Mouse (Mus musculus) hindbrain, embryonic 10.5 days (tissue): Measurements from ENCODE around the gene AK157302. TPM values are rescaled to one million over a fixed set of nuclear protein-coding genes. Genes with fewer than 3 reads are reported as not detected.
"Not testable (repeated sequence)": the region's sequence is repeated elsewhere in the genome, so short reads cannot be mapped to it uniquely, and the experiment has no call there.

Experiments used
- DNase-seq: peaks from one replicate; pipeline ENCODE4 v3.0.0-alpha.2; 2017; ENCODE audit warnings: low spot score
- H3K27ac ChIP-seq: fragments of 300-500 bp; sonication (generic); 2 replicates; pipeline ENCODE4 v1.5.1; 2016; ENCODE audit warnings: mild to moderate bottlenecking, moderate library complexity
- H3K27me3 ChIP-seq: fragments of 300-500 bp; sonication (generic); 2 replicates; pipeline ENCODE4 v1.6.1; 2016; ENCODE audit warnings: mild to moderate bottlenecking; ENCODE audit not compliant: poor library complexity, insufficient read depth, severe bottlenecking
- H3K36me3 ChIP-seq: fragments of 300-500 bp; sonication (generic); 2 replicates; pipeline ENCODE4 v1.6.1; 2016; ENCODE audit warnings: mild to moderate bottlenecking, moderate library complexity
- H3K4me1 ChIP-seq: fragments of 300-500 bp; sonication (generic); replicated peaks from 2 replicates; pipeline ENCODE4 v1.6.1; 2016; ENCODE audit warnings: mild to moderate bottlenecking
- H3K4me3 ChIP-seq: fragments of 300-500 bp; sonication (generic); 2 replicates; pipeline ENCODE4 v1.5.1; 2016; ENCODE audit warnings: mild to moderate bottlenecking, moderate library complexity
- H3K9me3 ChIP-seq: fragments of 300-500 bp; sonication (generic); 2 replicates; pipeline ENCODE4 v1.6.1; 2016; ENCODE audit warnings: mild to moderate bottlenecking, moderate library complexity
- WGBS: fragments of 180-500 bp; shearing (Covaris S2); methylation state at CpG from one replicate; pipeline ENCODE4 v1.1.7; 2016; 5-methylcytosine and 5-hydroxymethylcytosine counted together
- microRNA counts: library from miRNA; unstranded; fragments of <30 nt; microRNA quantifications from one replicate; lab custom pipeline; 2017
- polyA plus RNA-seq: library from polyadenylated mRNA; unstranded; fragments of >200 nt; fragmentation: Nextera tagmentation; extraction: Ambion mirVana; gene quantifications from 2 replicates; pipeline ENCODE4 v1.2.1, GENCODE M21; 2016

The AK157302 gene
- polyA plus RNA-seq, 1 experiment from 2014 or later: 0.39 TPM

DNA sequence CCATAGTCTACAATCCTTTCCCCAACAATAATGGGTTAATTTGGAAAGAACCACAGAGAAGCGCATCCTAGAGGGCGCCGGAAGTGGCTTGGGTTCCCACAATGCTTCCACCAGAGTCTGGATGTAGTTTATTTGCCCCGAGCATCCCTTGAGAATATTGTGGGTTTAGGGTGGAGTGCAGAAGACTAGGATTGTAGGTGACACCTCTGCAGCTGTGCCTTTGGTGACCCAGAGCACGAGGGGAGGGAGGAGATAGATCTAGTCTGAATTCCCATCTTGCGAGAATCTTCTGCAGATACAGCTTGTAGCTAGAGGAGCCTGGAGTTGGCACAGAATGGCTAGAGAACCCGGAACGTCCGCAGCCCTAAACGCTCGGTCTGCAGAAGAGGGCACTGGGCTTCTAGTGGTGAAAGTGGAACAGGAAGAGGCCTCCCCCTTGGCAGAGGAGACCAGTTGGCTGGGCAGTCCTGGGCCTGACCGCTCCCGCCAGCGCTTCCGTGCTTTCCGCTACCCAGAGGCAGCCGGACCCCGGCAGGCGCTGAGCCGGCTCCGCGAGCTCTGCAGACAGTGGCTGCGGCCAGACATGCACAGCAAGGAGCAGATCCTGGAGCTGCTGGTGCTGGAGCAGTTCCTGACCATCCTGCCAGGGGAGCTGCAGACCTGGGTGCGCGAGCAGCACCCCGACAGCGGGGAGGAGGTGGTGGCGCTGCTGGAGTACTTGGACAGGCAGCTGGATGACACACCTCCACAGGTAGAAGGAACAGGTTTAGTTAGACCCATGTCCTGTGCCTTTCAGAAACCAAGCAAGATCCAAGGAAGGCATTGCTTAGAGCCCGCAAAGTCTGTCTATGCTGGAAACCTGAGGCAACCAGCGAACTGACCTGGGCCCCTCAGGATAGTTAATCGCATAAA lies 16.0 kb upstream of the AK157302 start, which contains the start of the genes Zkscan4 and Gm10065:
Gene Zkscan4, plus strand, starts transcription at position 149 of the 912 bp plus-strand sequence.
Gene Gm10065, minus strand, starts transcription at position 683 of the 912 bp plus-strand sequence.
- peak within 1 kb of the TSS; percentile 67 for H3K4me3 ChIP-seq
- WGBS: 3% methylated on average over 31 of the region's 31 CpGs
- peak within 1 kb of the TSS; percentile 86 for H3K27ac ChIP-seq
- H3K36me3 ChIP-seq, H3K9me3 ChIP-seq, H3K27me3 ChIP-seq: not testable (repeated sequence)
- peak; percentile 81 for DNase-seq
- peaks cover 16% of the 10 kb centered on the region for H3K4me1 ChIP-seq

DNA sequence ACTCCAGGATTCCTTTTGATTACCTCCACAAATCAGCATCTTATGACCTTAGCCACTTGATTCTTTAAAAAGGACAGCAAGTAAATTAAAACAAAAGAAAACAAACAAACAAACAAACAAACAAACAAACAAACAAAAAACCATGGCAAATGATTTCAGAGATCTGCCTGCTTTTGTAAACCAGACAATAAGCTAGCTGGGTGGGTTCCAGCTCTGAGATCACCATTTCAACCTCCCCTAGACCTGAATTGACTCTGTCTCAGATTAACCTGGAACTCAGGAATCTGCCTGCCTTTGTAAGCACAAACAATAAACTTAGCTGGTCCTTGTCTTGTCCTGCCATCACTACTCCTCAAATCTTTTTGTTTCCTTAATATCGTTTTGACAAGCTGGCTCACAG lies 8.1 kb upstream of the AK157302 start:
- no peak for DNase-seq
- Histone ChIP-seq H3K4me1 (no peaks in the 10 kb centered on the region), H3K9me3 (peaks cover 6% of the 10 kb centered on the region; the same call in 1 of the 2 replicates), H3K36me3 (peaks cover 19% of the 10 kb centered on the region), H3K27ac (no peak overlapping the region), H3K27me3 (no peaks in the 10 kb centered on the region), H3K4me3 (no peak overlapping the region)
- WGBS: 91% methylated on average over 1 of the region's 1 CpGs

DNA sequence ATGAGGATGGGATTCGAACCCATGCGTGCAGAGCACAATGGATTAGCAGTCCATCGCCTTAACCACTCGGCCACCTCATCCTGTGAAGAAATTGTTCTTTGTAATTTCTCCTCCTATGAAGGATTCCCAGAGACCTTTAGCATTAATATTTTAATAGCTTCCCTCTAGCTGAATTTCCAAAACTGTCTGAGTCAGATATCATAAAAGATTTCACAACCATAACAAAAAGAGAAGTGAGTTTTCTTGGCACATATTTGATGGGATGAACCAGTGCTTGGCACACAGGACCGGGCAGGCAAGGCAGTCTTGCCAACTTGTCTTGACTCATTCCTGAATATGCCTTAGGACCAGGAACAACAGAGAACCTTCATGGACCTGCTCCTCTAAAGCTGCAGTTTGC lies 2.2 kb upstream of the AK157302 start:
- Histone ChIP-seq H3K4me3 (no peak overlapping the region), H3K36me3 (no peaks in the 10 kb centered on the region), H3K4me1 (no peaks in the 10 kb centered on the region), H3K27ac (no peak overlapping the region), H3K27me3 (no peaks in the 10 kb centered on the region), H3K9me3 (no peaks in the 10 kb centered on the region)
- WGBS: 94% methylated on average over 5 of the region's 5 CpGs
- DNase-seq: no peak

DNA sequence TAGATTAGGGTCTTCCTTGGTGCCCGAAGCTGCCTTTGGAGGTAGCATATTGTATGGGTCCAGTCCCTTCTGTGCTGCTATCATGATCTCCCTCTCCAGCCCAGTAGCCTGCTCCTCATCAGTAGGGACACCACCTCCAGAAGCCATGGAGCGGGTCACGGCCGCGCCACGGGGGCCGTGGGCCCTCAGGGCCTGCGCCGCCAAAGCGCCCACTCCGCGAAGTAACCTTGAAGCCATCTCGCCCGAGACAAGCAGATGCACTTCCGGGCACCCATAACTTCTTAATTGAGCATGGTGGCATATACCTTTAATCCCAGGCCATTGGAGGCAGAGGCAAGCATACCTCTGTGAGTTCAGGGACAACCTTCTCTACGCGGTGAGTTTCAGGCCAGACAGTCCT lies 6.2 kb downstream of the AK157302 start, which contains the start of gene Gm11273:
Gene Gm11273, minus strand, starts transcription at position 237 of the 400 bp plus-strand sequence.
- H3K4me1 ChIP-seq, H3K36me3 ChIP-seq, DNase-seq, H3K9me3 ChIP-seq, H3K4me3 ChIP-seq, H3K27me3 ChIP-seq, H3K27ac ChIP-seq: not testable (repeated sequence)
- WGBS: 94% methylated on average over 17 of the region's 17 CpGs

DNA sequence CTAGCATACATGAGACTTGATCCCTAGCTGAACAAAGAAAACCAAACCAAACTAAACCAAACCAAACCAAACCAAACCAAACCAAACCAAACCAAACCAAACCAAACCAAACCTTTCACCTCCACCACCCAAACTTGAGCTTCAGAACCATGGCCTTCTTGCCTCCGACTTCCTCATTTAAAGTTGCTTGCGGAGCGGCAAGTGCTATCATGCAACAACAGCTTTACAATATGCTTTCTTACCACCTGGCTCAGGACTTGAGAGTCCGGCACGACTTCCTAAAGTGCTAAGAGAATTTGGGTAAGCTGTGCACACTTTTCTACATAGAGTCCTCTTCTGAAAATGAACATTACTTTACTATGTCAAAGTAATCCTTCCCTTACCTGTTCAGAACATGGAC lies 7.3 kb downstream of the AK157302 start:
- H3K27ac ChIP-seq: no peak overlapping the region
- no peak overlapping the region for H3K4me3 ChIP-seq
- H3K4me1 ChIP-seq: peaks cover 4% of the 10 kb centered on the region; the same call in 1 of the 2 replicates
- H3K36me3 ChIP-seq: no peaks in the 10 kb centered on the region
- no peak for DNase-seq
- no peaks in the 10 kb centered on the region for H3K9me3 ChIP-seq
- 85% methylated on average over 5 of the region's 5 CpGs for WGBS
- H3K27me3 ChIP-seq: no peaks in the 10 kb centered on the region

DNA sequence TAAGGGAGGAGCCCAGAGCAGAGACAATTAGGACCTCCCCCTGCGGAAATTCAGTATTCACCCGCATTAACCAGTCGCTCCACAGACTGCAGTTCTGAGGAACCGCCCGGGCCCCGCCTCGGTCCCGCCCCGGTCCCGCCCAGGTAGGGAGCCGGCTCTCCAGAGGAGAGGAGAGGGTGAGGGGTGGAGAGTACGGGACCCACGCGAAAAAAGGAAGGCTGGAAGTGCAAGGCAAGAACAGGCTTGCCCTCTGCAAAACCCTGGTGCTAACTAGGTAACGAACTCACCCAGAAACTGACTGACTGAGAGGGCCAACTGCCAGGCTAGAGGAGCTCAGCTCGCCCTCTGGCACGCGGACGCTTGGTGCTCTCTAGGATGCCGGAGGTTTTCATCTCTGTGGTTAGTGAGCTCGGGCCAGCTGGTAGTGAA lies 11.2 kb downstream of the AK157302 start:
- H3K36me3 ChIP-seq: no peaks in the 10 kb centered on the region
- H3K4me3 ChIP-seq: peak overlapping the region; percentile 72
- no peaks in the 10 kb centered on the region for H3K27me3 ChIP-seq
- peak overlapping the region; percentile 93 for H3K27ac ChIP-seq
- DNase-seq: peak; percentile 87
- no peaks in the 10 kb centered on the region for H3K9me3 ChIP-seq
- WGBS: under 1% methylated on average over 21 of the region's 21 CpGs
- peaks cover 4% of the 10 kb centered on the region; the same call in 1 of the 2 replicates for H3K4me1 ChIP-seq

DNA sequence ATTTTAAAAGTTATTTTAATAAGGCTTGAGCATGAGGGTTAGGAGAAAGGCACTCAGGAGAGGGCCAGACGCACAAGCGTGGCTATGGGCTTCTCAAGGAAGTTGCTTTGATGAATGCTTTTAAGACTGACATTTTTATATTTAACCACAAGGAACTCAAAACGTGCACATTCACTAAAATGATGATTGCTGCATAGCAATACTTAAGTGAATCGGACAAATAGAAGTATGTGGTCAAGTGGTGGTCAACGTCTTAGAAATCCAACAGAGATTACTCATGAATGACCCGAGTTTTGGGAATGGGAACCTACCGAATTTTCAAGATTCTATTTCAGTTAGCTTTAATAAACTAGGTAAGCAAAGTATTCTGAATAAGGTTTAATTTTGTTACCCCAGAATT lies 35.1 kb downstream of the AK157302 start:
- WGBS: 58% methylated on average over 7 of the region's 7 CpGs

DNA sequence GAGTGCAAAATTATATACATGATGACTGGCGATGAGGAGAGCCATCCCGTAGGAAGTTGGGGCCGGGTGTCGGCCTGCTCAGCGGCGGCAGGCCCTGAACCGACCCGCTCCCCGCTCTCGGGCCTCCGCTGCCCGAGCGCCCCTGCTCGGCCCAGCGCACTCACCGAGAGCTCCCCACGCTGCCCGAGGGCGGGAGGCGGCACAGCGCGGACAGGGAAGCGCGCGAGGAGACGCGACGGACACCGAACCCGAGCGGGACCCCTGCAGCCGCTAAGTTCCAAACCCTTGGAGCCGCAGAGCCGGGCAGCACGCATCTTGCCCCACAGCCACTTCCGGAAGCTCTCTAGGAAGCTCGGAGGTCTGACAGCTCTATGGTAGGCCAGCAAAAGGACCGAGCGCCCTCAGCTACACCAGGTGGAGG lies 35.8 kb downstream of the AK157302 start, which contains the start of gene Zkscan8:
Gene Zkscan8, minus strand, starts transcription at position 340 of the 421 bp plus-strand sequence.
- DNase-seq: peak; percentile 92
- under 1% methylated on average over 39 of the region's 39 CpGs for WGBS
- Histone ChIP-seq H3K27me3 (no peaks in the 10 kb centered on the region), H3K9me3 (no peaks in the 10 kb centered on the region), H3K36me3 (peaks cover 12% of the 10 kb centered on the region), H3K4me3 (peak within 1 kb of the TSS; percentile 88), H3K4me1 (peaks cover 9% of the 10 kb centered on the region), H3K27ac (peak within 1 kb of the TSS; percentile 100)

More for the DNA sequence above, 35.1 kb downstream of the AK157302 start:
- Histone ChIP-seq H3K36me3 (peaks cover 18% of the 10 kb centered on the region), H3K27ac (no peak overlapping the region; the same call in 1 of the 2 replicates), H3K27me3 (no peaks in the 10 kb centered on the region), H3K4me1 (peaks cover 9% of the 10 kb centered on the region), H3K9me3 (no peaks in the 10 kb centered on the region), H3K4me3 (peak overlapping the region; percentile 88)
- DNase-seq: no peak

DNA sequence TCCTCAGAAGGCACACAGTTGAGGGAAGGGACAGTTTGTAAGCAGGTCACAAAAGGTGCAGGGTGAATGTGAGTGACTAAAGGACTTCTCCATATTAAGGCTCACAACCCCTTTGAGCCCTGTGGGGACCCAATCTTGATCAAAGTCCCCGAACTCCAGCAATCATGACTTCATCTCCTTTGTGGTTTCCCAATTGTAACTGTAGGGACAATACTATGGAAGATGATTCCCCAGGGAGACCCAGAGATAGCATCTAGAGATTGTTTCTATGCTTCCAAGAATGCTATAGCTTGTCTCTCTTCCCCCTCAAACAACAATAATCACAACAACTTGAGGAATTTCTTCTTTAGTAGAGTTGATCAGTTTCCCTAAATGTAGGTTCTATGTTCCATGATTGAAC lies 47.7 kb downstream of the AK157302 start, which contains the start of gene Olfr1366:
Gene Olfr1366, minus strand, starts transcription at position 101 of the 400 bp plus-strand sequence.
- Histone ChIP-seq H3K27me3 (no peaks in the 10 kb centered on the region), H3K9me3 (no peaks in the 10 kb centered on the region), H3K4me3 (no peak within 1 kb of the TSS), H3K36me3 (no peaks in the 10 kb centered on the region), H3K4me1 (no peaks in the 10 kb centered on the region), H3K27ac (no peak within 1 kb of the TSS)
- WGBS: 73% methylated on average over 1 of the region's 1 CpGs
- DNase-seq: no peak

MicroRNAs within 50 kb of the gene (microRNA counts, 519-probe panel; counts per million panel counts)
- 1,778 counts per million, percentile 78 among the panel's probes with 10 or more counts for microRNA mmu-miR-1896 (lab: Ali Mortazavi, UCI)

Other genes with a start within 250 kb of the AK157302 start
- not detected in 2 replicates for gene Gpx5, start 202.5 kb upstream of the AK157302 start, polyA plus RNA-seq
- 0.12 TPM in 1 of 2 replicates, not detected in the other for gene Gpx6, start 183.1 kb upstream of the AK157302 start, polyA plus RNA-seq
- not detected in 2 replicates for gene Olfr1367, start 148.3 kb upstream of the AK157302 start, polyA plus RNA-seq
- 16.9 and 20.2 TPM in 2 replicates for gene Zscan12, start 132.4 kb upstream of the AK157302 start, polyA plus RNA-seq
- gene Zkscan3, start 92.5 kb upstream of the AK157302 start, polyA plus RNA-seq: 76.8 and 87.6 TPM in 2 replicates
- 4.3 and 5.5 TPM in 2 replicates for gene Pgbd1, start 54.2 kb upstream of the AK157302 start, polyA plus RNA-seq
- 20.6 and 23.6 TPM in 2 replicates for gene Zscan26, start 41.5 kb upstream of the AK157302 start, polyA plus RNA-seq
- gene Nkapl, start 26.7 kb upstream of the AK157302 start, polyA plus RNA-seq: 2.0 and 2.5 TPM in 2 replicates
- 4.2 and 4.4 TPM in 2 replicates for gene Zkscan4, start 16.3 kb upstream of the AK157302 start, polyA plus RNA-seq
- gene Gm10065, start 15.8 kb upstream of the AK157302 start, polyA plus RNA-seq: 1.7 TPM in 1 of 2 replicates, not detected in the other
- gene Gm11273, start 6.2 kb downstream of the AK157302 start, polyA plus RNA-seq: 5.3 and 6.4 TPM in 2 replicates
- 5.0 and 6.7 TPM in 2 replicates for gene Zkscan8, start 35.9 kb downstream of the AK157302 start, polyA plus RNA-seq
- 0.29 TPM in 1 of 2 replicates, not detected in the other for gene Olfr1366, start 47.6 kb downstream of the AK157302 start, polyA plus RNA-seq
- gene Olfr1535, start 64.7 kb downstream of the AK157302 start, polyA plus RNA-seq: not detected in 2 replicates
- gene Olfr1364, start 86.5 kb downstream of the AK157302 start, polyA plus RNA-seq: not detected in 2 replicates
- gene Olfr1362, start 118.8 kb downstream of the AK157302 start, polyA plus RNA-seq: not detected in 2 replicates
- not detected in 2 replicates for gene Olfr11, start 147.3 kb downstream of the AK157302 start, polyA plus RNA-seq
- not detected in 2 replicates for gene Olfr1361, start 168.2 kb downstream of the AK157302 start, polyA plus RNA-seq
- gene Olfr1360, start 182.2 kb downstream of the AK157302 start, polyA plus RNA-seq: not detected in 2 replicates
- not detected in 2 replicates for gene Olfr1359, start 202.9 kb downstream of the AK157302 start, polyA plus RNA-seq
- 2.2 TPM in 1 of 2 replicates, not detected in the other for gene Hist1h2bl, start 220.9 kb downstream of the AK157302 start, polyA plus RNA-seq
- 16.6 and 22.9 TPM in 2 replicates for gene Hist1h2ai, start 221.2 kb downstream of the AK157302 start, polyA plus RNA-seq
- gene Hist1h3h, start 222.4 kb downstream of the AK157302 start, polyA plus RNA-seq: 12.7 and 15.7 TPM in 2 replicates
- 5.2 and 6.1 TPM in 2 replicates for gene Hist1h2bm, start 226.8 kb downstream of the AK157302 start, polyA plus RNA-seq
- gene Hist1h4j, start 239.8 kb downstream of the AK157302 start, polyA plus RNA-seq: 0.58 and 0.85 TPM in 2 replicates